Mouse (Mus musculus) liver (tissue): ENCODE measurements around the gene Calm2.

Source experiments
- DNase-seq: peaks from one replicate; pipeline ENCODE4 v3.0.0-alpha.2; 2020; ENCODE audit warnings: mixed read lengths

The Calm2 gene

DNA sequence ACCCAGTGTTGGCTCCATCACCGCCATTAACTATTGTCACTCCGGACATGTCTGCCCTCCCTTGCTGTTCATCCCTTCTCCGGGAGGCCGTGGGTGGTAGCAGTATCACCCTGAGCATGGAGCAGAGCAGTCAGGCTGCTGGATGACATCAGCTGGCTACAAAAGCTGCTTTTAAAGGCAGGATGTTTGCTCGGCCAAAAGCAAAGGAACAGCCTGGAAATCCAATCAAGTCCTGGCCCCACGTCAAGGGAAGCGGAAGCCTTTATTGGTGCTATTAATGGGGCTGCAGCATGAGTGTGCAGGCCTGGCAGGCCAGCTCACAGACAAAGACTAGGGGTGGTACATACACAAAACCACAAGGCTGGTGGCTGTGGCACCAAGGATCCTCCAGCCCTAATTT lies 55.5 kb downstream of the Calm2 start:
- DNase-seq, result no peak

DNA sequence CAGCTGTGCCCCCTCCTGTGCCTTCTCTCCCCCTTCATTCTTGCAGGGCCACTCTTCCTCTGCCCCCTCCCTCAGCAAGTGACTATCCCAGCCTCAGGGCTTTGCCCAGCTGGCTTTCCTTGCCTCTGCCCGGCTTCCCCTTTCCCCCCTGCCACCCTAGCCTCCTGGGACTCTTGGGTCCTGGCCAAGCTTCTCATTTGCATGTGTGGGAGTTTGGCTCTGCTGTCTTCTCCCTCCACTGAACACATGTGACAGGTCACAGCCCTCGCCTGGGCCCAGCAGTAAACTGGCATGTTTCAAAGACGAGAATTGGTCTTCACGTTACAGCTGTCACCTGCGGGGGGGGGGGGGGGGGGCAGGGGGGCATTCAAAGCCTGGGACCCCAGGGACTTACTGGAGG lies 59.7 kb downstream of the Calm2 start:
- no peak for DNase-seq

DNA sequence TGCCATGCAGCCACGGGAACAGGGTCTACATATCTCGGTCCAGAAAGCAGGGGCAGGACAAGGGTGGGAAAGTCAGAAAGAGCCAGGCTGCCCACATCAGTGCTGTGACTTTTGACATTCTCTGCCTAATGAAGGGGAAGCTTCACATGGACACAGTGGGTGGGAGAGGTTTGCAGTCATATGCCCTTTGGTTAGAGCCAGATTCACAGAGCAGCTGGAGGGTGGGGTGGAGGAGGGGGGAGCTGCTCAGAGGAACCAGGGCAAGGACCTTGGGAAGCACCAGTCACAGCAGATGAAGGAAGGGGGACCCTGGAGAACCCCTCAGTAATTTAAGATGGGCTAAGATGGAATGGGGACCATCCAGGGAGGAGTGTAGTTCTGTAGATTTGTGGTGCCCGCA lies 60.9 kb downstream of the Calm2 start:
- DNase-seq, result no peak
